Mouse (Mus musculus) heart, postnatal 36 days (tissue): ENCODE data around the gene Dleu7. TPM values are rescaled to one million over a fixed set of nuclear protein-coding genes. Genes with fewer than 3 reads are reported as not detected.

Experiments
- DNase-seq, 2 experiments: peaks; one replicate each; pipeline ENCODE4 v3.0.0; 2021 to 2022
- intact Hi-C: fragments of 180-260 bp; cut with DNase I; formaldehyde crosslinking; loops from one replicate; pipeline ENCODE4 v1.15.1; 2025
- total RNA-seq, 2 experiments: library from RNA; stranded (reverse); gene quantifications; 2 replicates each; pipeline ENCODE4 v1.2.3; 2021

Gene Dleu7
- total RNA-seq, 2 experiments from 2014 or later = not detected

- DNase-seq = no peak
- intact Hi-C loops = no loop called here
These were observed 1.4 kb downstream of the Dleu7 start for GRCm38 (mm10) chr14:62291406-62291987.

- intact Hi-C loops = no loop called here
- DNase-seq = no peak
These were observed 4.1 kb downstream of the Dleu7 start for GRCm38 (mm10) chr14:62288731-62289130.

GRCm38 (mm10) chr14:62282974-62283373 lies 9.9 kb downstream of the Dleu7 start:
- DNase-seq = no peak
- intact Hi-C loops = no loop called here

GRCm38 (mm10) chr14:62273604-62274003 lies 19.2 kb downstream of the Dleu7 start:
- intact Hi-C loops = no loop called here
- DNase-seq = no peak

GRCm38 (mm10) chr14:62270698-62271396 lies 22.0 kb downstream of the Dleu7 start:
- intact Hi-C loops = no loop called here
- no peak for DNase-seq

GRCm38 (mm10) chr14:62258978-62259536 lies 33.8 kb downstream of the Dleu7 start:
- peak in 1 of 2 experiments; percentile 14 for DNase-seq
- intact Hi-C loops = loop anchor here (10.0 kb wide), 1 partner anchor 904 kb away; no protein-coding TSS in a partner anchor

- intact Hi-C loops = loop anchor here (10.0 kb wide), 1 partner anchor 903 kb away; no protein-coding TSS in a partner anchor
- DNase-seq = no peak
These were observed 34.7 kb downstream of the Dleu7 start for GRCm38 (mm10) chr14:62258125-62258524.

GRCm38 (mm10) chr14:62256066-62256465 lies 36.8 kb downstream of the Dleu7 start:
- intact Hi-C loops = loop anchor here (10.0 kb wide), 1 partner anchor 901 kb away; no protein-coding TSS in a partner anchor

GRCm38 (mm10) chr14:62254371-62254770 lies 38.5 kb downstream of the Dleu7 start:
- no peak for DNase-seq
- intact Hi-C loops = loop anchor here (10.0 kb wide), 1 partner anchor 900 kb away; no protein-coding TSS in a partner anchor

More at GRCm38 (mm10) chr14:62256066-62256465, 36.8 kb downstream of the Dleu7 start:
- DNase-seq = no peak

GRCm38 (mm10) chr14:62251999-62252398 lies 40.8 kb downstream of the Dleu7 start:
- intact Hi-C loops = loop anchor here (1.0 to 10.0 kb wide), 5 partner anchors 205 to 897 kb away; partner anchors contain the start of gene Gucy1b2
- DNase-seq = peak; percentile 55 to 59

- DNase-seq = no peak
- intact Hi-C loops = loop anchor here (10.0 kb wide), 1 partner anchor 895 kb away; no protein-coding TSS in a partner anchor
These were observed 42.8 kb downstream of the Dleu7 start for GRCm38 (mm10) chr14:62250046-62250445.

- intact Hi-C loops = no loop called here
- DNase-seq = no peak
These were observed 43.6 kb downstream of the Dleu7 start for GRCm38 (mm10) chr14:62249251-62249650.

GRCm38 (mm10) chr14:62248796-62249195 lies 44.1 kb downstream of the Dleu7 start:
- no peak for DNase-seq
- intact Hi-C loops = no loop called here

GRCm38 (mm10) chr14:62248345-62248744 lies 44.5 kb downstream of the Dleu7 start:
- intact Hi-C loops = no loop called here
- no peak for DNase-seq

- intact Hi-C loops = no loop called here
These were observed 47.3 kb downstream of the Dleu7 start for GRCm38 (mm10) chr14:62245557-62245956.

GRCm38 (mm10) chr14:62243530-62243929 lies 49.3 kb downstream of the Dleu7 start:
- intact Hi-C loops = no loop called here
- no peak for DNase-seq

More at GRCm38 (mm10) chr14:62245557-62245956, 47.3 kb downstream of the Dleu7 start:
- peak in 1 of 2 experiments; percentile 28 for DNase-seq

- no peak for DNase-seq
- intact Hi-C loops = no loop called here
These were observed 56.9 kb downstream of the Dleu7 start for GRCm38 (mm10) chr14:62235969-62236368.

- DNase-seq = no peak
- intact Hi-C loops = no loop called here
These were observed 57.6 kb downstream of the Dleu7 start for GRCm38 (mm10) chr14:62235214-62235613.

- intact Hi-C loops = no loop called here
- DNase-seq = no peak
These were observed 61.9 kb downstream of the Dleu7 start for GRCm38 (mm10) chr14:62230968-62231367.

- no peak for DNase-seq
- intact Hi-C loops = no loop called here
These were observed 65.7 kb downstream of the Dleu7 start for GRCm38 (mm10) chr14:62227101-62227500.

- DNase-seq = no peak
- intact Hi-C loops = no loop called here
These were observed 66.2 kb downstream of the Dleu7 start for GRCm38 (mm10) chr14:62226576-62227047.
